Mouse (Mus musculus): ENCODE data around the gene Slc41a2.

DNA sequence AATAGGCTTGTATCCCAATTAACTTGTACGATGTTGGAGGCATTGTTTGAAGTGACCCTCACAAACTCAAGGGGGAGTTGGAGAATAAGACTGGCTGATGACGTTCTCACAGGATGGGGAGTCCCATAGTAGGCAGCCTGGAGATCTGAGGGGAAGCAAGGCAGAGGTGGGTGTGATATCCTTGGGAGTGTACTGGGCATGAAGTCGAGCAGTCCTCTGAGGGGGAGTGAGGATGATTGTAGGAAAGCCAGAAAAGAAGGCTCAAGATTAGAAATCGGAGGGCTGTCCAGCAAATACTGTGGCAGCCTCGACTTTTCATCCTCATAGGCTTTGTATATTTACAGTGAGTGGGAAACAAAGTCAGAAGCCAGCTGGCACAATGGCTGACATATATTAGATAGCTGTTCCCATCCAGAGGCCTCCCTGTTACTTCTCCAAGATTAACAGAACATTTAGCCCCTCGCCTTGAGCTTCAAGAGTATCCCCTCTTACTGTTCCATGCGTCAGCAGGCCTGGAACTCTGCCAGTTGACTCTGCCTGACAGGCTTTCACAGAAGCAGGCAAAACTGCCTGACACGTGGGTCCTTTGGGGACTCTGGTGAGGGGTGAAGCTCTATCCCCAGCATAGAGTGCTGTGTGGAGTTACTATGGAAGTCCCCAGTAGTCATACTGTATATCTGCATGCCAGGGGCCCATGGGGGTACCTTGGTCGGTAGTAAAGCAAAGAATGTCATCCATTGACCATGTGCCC lies 40.6 kb upstream of the Slc41a2 start:
- TF ChIP-seq CTCF (IDR thresholded peaks at IDR 0.05; ENCODE audit: low read depth, low read length) (no peak), POLR2A (IDR thresholded peaks at IDR 0.05; ENCODE audit: insufficient read depth, low read length) (no peak)

All from ES-Bruce4 (cell line).